ENCODE assay signal across 7 mouse cellular contexts in the genomic region with DNA sequence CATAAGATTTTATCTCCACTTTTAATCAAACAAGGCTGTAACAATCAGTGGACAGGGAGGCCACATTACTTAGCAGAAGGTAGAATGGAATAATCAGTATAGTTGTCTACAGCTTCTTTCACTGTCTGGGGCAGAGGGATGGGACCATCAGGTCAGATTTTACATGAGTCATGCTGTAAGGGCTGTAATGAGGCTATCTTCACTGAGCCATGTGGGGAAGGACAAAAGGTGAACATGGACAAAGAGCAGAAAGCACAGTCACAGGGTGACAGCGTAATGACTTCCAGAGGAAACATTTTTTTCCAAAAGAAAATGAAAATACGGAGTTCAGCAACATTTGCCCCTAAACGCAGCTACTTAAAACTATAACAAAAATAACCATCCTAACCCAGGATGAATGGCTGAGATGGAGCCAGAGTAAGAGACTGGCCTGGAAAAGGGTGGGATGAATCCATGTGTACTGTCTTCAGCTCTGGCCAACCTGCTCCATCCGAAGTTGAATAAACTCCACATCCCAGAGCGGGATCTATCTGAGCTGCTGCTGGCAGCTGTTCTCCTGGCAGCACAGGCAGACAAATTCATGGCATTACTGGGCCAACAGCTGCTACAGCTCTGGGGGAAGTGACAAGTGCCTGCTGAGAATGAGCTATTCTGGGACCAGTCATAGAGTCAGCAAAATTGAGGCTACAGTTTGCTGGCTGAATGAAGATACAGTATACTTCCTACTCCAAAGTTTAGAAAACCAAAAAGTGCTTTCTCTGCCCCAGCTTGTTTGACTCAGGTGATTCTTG.
DNase-seq lines count a peak whose midpoint lies in the region; ATAC-seq and TF ChIP-seq lines count a peak whose summit lies in the region.

No protein-coding gene starts in this region.

- H3K4me2 ChIP-seq in heart, postnatal 0 days (ENCODE audit: low read depth, low read length) = peak overlapping the region; percentile 50

- H3K9ac ChIP-seq in heart, postnatal 0 days (replicated peaks; ENCODE audit: low read depth, low read length) = no peak overlapping the region

- no peaks in the 10 kb centered on the region for H3K27me3 ChIP-seq in heart, postnatal 0 days (ENCODE audit: control insufficient read depth, insufficient read depth, low read length)

- peaks cover 34% of the 10 kb centered on the region for H3K4me1 ChIP-seq in heart, postnatal 0 days (ENCODE audit: control insufficient read depth, insufficient read depth)

- WGBS in heart, postnatal 0 days = 15% methylated on average over 5 of the region's 5 CpGs

- H3K36me3 ChIP-seq in heart, postnatal 0 days (replicated peaks; ENCODE audit: control insufficient read depth, insufficient read depth, low read length) = 0 out of 2 replicates have a peak, but pooled peaks cover 4% of the 10 kb centered on the region

- TF ChIP-seq EP300 in heart, postnatal 0 days (IDR thresholded peaks at IDR 0.05; ENCODE audit: low read depth) = peak; percentile 67; the same call in 1 of the 2 replicates

- ATAC-seq in frontal cortex, adult (ENCODE audit: low TSS enrichment) = peak; percentile 95
- peak; percentile 97 for ATAC-seq in heart, postnatal 0 days (ENCODE audit: insufficient read depth, low read depth)

- H3K9me3 ChIP-seq in heart, postnatal 0 days (replicated peaks; ENCODE audit: control insufficient read depth, low read length) = no peaks in the 10 kb centered on the region

- peak; percentile 28 to 30 for DNase-seq in spleen, postnatal 36 days (ENCODE audit: low spot score in 2 of 2)
- DNase-seq in spleen, adult 12 weeks (ENCODE audit: low spot score) = no peak
- DNase-seq in heart, postnatal 0 days (ENCODE audit: low spot score) = peak; percentile 91
- peak; percentile 57 for DNase-seq in layer of hippocampus, adult 11-12 months (ENCODE audit: low spot score)
- DNase-seq in lung, postnatal 36 days = peak; percentile 71
- DNase-seq in telencephalon, adult 2 months (ENCODE audit: low read depth, low spot score) = peak; percentile 90

- peak overlapping the region; percentile 80 for H3K27ac ChIP-seq in heart, postnatal 0 days (ENCODE audit: low read depth)

- TF ChIP-seq CTCF in heart, postnatal 0 days (IDR thresholded peaks at IDR 0.05; ENCODE audit: low read depth) = no peak

- H3K4me3 ChIP-seq in heart, postnatal 0 days (ENCODE audit: low read depth, low read length) = no peak overlapping the region
